Mouse (Mus musculus): Measurements from ENCODE around the gene Pomt1.

- TF ChIP-seq CTCF (IDR thresholded peaks at IDR 0.05; ENCODE audit: low read depth) (no peak), EP300 (IDR thresholded peaks at IDR 0.05; ENCODE audit: low read depth) (no peak)
These were observed 58.9 kb downstream of the Pomt1 start for GRCm38 (mm10) chr2:32295285-32295684.
